Mouse (Mus musculus) heart, adult 2 months (tissue): ENCODE data around the gene Itga1.

Source experiments
- CTCF ChIP-seq: fragments of 200-600 bp; IDR thresholded peaks from 2 replicates; pipeline ENCODE4 v1.8.1; 2022; ENCODE audit warnings: antibody characterized with exemption, mild to moderate bottlenecking, moderate library complexity
- POLR2A ChIP-seq: fragments of 200-500 bp; IDR thresholded peaks from 2 replicates; pipeline ENCODE4 v1.6.1; 2011; ENCODE audit warnings: mild to moderate bottlenecking, low read depth, low read length, control low read depth; ENCODE audit not compliant: insufficient read depth

DNA sequence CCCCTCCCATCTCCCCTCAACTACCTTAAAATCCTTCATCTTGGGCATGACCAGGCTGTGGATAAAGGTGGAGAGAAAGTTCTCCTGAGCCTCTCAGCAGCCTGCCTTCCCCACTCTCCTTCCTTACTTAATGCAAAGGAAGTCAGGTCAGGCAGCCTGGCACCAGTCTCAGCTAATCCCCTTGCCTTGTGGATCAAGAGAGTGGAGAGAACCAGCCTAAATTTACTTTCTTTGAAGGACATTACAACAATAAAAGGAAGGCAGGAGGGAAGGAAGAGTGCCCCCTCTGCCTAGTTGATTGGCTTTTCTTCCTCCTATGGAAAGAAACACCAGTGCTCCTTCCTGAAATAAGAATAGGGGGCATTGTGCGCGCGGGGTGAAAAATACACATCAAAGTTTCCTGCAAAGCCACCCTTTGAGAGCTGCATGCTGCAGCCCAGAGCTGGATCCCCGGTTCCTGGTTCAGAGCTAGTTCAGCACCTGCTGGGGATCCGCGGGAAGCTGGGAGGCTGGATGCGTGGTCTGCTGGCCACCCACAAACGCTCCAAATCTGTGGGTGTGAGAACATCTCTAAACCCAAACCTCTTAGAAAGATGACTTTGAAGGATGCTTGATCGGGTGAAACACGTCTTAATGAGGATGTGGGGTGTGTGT, 170.6 kb downstream of the Itga1 start:
- no peak for TF ChIP-seq CTCF
- TF ChIP-seq POLR2A = no peak
